ENCODE assay signal across 36 mouse cellular contexts in genomic region chr13:119808937-119809336, GRCm38 (mm10). TPM values are rescaled to one million over a fixed set of nuclear protein-coding genes. Genes with fewer than 3 reads are reported as not detected.
DNase-seq lines count a peak whose midpoint lies in the region; ATAC-seq and TF ChIP-seq lines count a peak whose summit lies in the region.
"Had no signal": no experiment of that assay in that cellular context is flagged by ENCODE, and none has a peak within 500 bp of the region (broad histone marks: within the 10 kb centered on the region; RNA-seq: fewer than 3 reads in every experiment).

No protein-coding gene starts in this region.

- no peak overlapping the region for H3K27ac ChIP-seq in lung, postnatal 0 days (ENCODE audit: low read length)
- H3K27ac ChIP-seq: forebrain, embryonic 10.5 days; forebrain, embryonic 13.5 days; heart, adult 2 months; heart, embryonic 10.5 days; heart, embryonic 13.5 days; hindbrain, embryonic 14.5 days; hindbrain, postnatal 0 days had no signal

- TF ChIP-seq CTCF in lung, postnatal 0 days (IDR thresholded peaks at IDR 0.05): no peak

- H3K4me1 ChIP-seq in lung, postnatal 0 days (ENCODE audit: insufficient read depth, low read depth, low read length): no peaks in the 10 kb centered on the region
- H3K4me1 ChIP-seq: forebrain, embryonic 10.5 days; forebrain, embryonic 13.5 days; heart, embryonic 10.5 days; heart, embryonic 13.5 days had no signal

- H3K36me3 ChIP-seq in lung, postnatal 0 days (ENCODE audit: insufficient read depth, low read length): no peaks in the 10 kb centered on the region
- H3K36me3 ChIP-seq: forebrain, embryonic 10.5 days; G1E; heart, embryonic 10.5 days; heart, embryonic 13.5 days had no signal

- no peak for ATAC-seq in lung, postnatal 0 days
- ATAC-seq in common myeloid progenitor, adult 5-6 weeks (replicated peaks; ENCODE audit: low read depth, poor library complexity, severe bottlenecking): peak; percentile 80
- ATAC-seq in megakaryocyte progenitor cell, adult 5-6 weeks (replicated peaks; ENCODE audit: poor library complexity): peak; percentile 91
- ATAC-seq: forebrain, embryonic 13.5 days; forebrain, embryonic 16.5 days; hindbrain, postnatal 0 days; Patski had no signal

- WGBS in lung, postnatal 0 days: 71% methylated on average over 2 of the region's 2 CpGs

- H3K9ac ChIP-seq in lung, postnatal 0 days (replicated peaks; ENCODE audit: low read depth): no peak overlapping the region
- H3K9ac ChIP-seq: forebrain, embryonic 13.5 days; heart, embryonic 13.5 days; hindbrain, embryonic 14.5 days had no signal

- peak; percentile 79 for DNase-seq in heart, adult 11 months
- no peak for DNase-seq in heart, adult 18-20 months
- DNase-seq in lung, postnatal 0 days (ENCODE audit: low spot score): peak; percentile 8
- no peak for DNase-seq in lung, adult 18-20 months
- no peak for DNase-seq in kidney, postnatal 25 days
- no peak for DNase-seq in yolk sac, embryonic 10.5 days (ENCODE audit: low spot score)
- DNase-seq: adrenal gland, postnatal 10 days; adrenal gland, postnatal 36 days; B cell, adult 2 months; cerebellum, adult 11 months; cerebellum, adult 2 months; cerebellum, adult 9-11 months; cerebellum, postnatal 36 days; gastrocnemius, postnatal 10 days; gastrocnemius, postnatal 36 days; heart, adult 2 months; heart, postnatal 14 days; heart, postnatal 4 days had no signal

- no peak overlapping the region for H3K4me3 ChIP-seq in lung, postnatal 0 days (ENCODE audit: low read depth, low read length)
- H3K4me3 ChIP-seq: forebrain, embryonic 10.5 days; forebrain, embryonic 13.5 days; heart, adult 2 months; heart, embryonic 10.5 days; heart, embryonic 13.5 days had no signal

- H3K4me2 ChIP-seq in lung, postnatal 0 days (replicated peaks; ENCODE audit: low read depth, low read length): no peak overlapping the region
- H3K4me2 ChIP-seq: forebrain, embryonic 13.5 days; heart, embryonic 13.5 days; hindbrain, embryonic 14.5 days had no signal

- H3K9me3 ChIP-seq in lung, postnatal 0 days (ENCODE audit: low read length): no peaks in the 10 kb centered on the region
- H3K9me3 ChIP-seq: forebrain, embryonic 10.5 days; forebrain, embryonic 13.5 days; G1E; heart, embryonic 10.5 days; heart, embryonic 13.5 days had no signal

- H3K27me3 ChIP-seq in lung, postnatal 0 days (replicated peaks; ENCODE audit: insufficient read depth, low read length): no peaks in the 10 kb centered on the region
- H3K27me3 ChIP-seq: CH12.LX; forebrain, embryonic 13.5 days; heart, embryonic 13.5 days; Patski had no signal

- no peak for TF ChIP-seq EP300 in lung, postnatal 0 days (IDR thresholded peaks at IDR 0.05)

RNA-seq across cellular contexts. Expression of gene Zfp131, which starts 18.2 kb away (rescaled TPM):
- 10 to 100 TPM; 19.6 to 19.8 TPM for total RNA-seq in heart, adult 18-20 months (2021)
- polyA plus RNA-seq in lung, postnatal 0 days (2015; fragmentation: Nextera tagmentation; extraction: Ambion mirVana): 25.0 and 25.2 TPM in 2 replicates
- total RNA-seq in common myeloid progenitor, adult 5-6 weeks (2017): 51.6 and 74.2 TPM in 2 replicates
- 59.6 and 67.6 TPM in 2 replicates for total RNA-seq in megakaryocyte progenitor cell, adult 5-6 weeks (2015)
- 50.9 and 64.3 TPM in 2 replicates for total RNA-seq in megakaryocyte progenitor cell, adult 5-6 weeks (2017)

RNA-seq across cellular contexts. Expression of gene AF067063, which starts 21.1 kb away (rescaled TPM):
- total RNA-seq in heart, adult 18-20 months (2021): not detected
- not detected in 2 replicates for polyA plus RNA-seq in lung, postnatal 0 days (2015; fragmentation: Nextera tagmentation; extraction: Ambion mirVana)
- not detected in 2 replicates for total RNA-seq in common myeloid progenitor, adult 5-6 weeks (2017)
- not detected in 2 replicates for total RNA-seq in megakaryocyte progenitor cell, adult 5-6 weeks (2015)
- total RNA-seq in megakaryocyte progenitor cell, adult 5-6 weeks (2017): not detected in 2 replicates
- total RNA-seq: adrenal gland, adult 18-20 months; adrenal gland, postnatal 10 days; adrenal gland, postnatal 36 days; CH12.LX; G1E; gastrocnemius, adult 18-20 months; gastrocnemius, postnatal 10 days; gastrocnemius, postnatal 36 days; heart, adult 2 months; heart, postnatal 14 days; heart, postnatal 4 days had no signal
- polyA plus RNA-seq: cerebellum, adult 2 months; embryonic facial prominence, embryonic 11.5 days; embryonic facial prominence, embryonic 14.5 days; forebrain, embryonic 10.5 days; forebrain, embryonic 13.5 days; forebrain, embryonic 16.5 days; G1E; heart, adult 2 months; heart, embryonic 10.5 days; heart, embryonic 13.5 days; heart, embryonic 16.5 days; hindbrain, embryonic 11.5 days; hindbrain, embryonic 14.5 days; hindbrain, postnatal 0 days; Patski had no signal

RNA-seq across cellular contexts. Expression of gene D13Ertd608e, which starts 26.9 kb away (rescaled TPM):
- total RNA-seq in heart, adult 18-20 months (2021): not detected
- not detected in 2 replicates for polyA plus RNA-seq in lung, postnatal 0 days (2015; fragmentation: Nextera tagmentation; extraction: Ambion mirVana)
- total RNA-seq in common myeloid progenitor, adult 5-6 weeks (2017): not detected in 2 replicates
- not detected in 2 replicates for total RNA-seq in megakaryocyte progenitor cell, adult 5-6 weeks (2015)
- not detected in 2 replicates for total RNA-seq in megakaryocyte progenitor cell, adult 5-6 weeks (2017)
- total RNA-seq: adrenal gland, adult 18-20 months; adrenal gland, postnatal 10 days; adrenal gland, postnatal 36 days; CH12.LX; G1E; gastrocnemius, adult 18-20 months; gastrocnemius, postnatal 10 days; gastrocnemius, postnatal 36 days; heart, adult 2 months; heart, postnatal 14 days; heart, postnatal 4 days; hindbrain, postnatal 0 days had no signal
- polyA plus RNA-seq: cerebellum, adult 2 months; embryonic facial prominence, embryonic 11.5 days; embryonic facial prominence, embryonic 14.5 days; forebrain, embryonic 10.5 days; forebrain, embryonic 13.5 days; forebrain, embryonic 16.5 days; G1E; heart, adult 2 months; heart, embryonic 10.5 days; heart, embryonic 13.5 days; heart, embryonic 16.5 days; hindbrain, embryonic 11.5 days; hindbrain, embryonic 14.5 days; hindbrain, postnatal 0 days; Patski had no signal

RNA-seq across cellular contexts. Expression of gene Nim1k, which starts 53.3 kb away (rescaled TPM):
- 1 to 10 TPM in 1 of 2 experiments, under 1 TPM in 1; 0.98 to 1.4 TPM for total RNA-seq in heart, adult 18-20 months (2021)
- 0.63 and 0.76 TPM in 2 replicates for polyA plus RNA-seq in lung, postnatal 0 days (2015; fragmentation: Nextera tagmentation; extraction: Ambion mirVana)
- total RNA-seq in common myeloid progenitor, adult 5-6 weeks (2017): 1.6 and 2.8 TPM in 2 replicates
- total RNA-seq in megakaryocyte progenitor cell, adult 5-6 weeks (2015): 0.59 and 1.3 TPM in 2 replicates
- 0.50 and 0.54 TPM in 2 replicates for total RNA-seq in megakaryocyte progenitor cell, adult 5-6 weeks (2017)

Comparison
In these comparisons a context has a peak if more than half of its experiments do, and no peak if none do; other contexts are left out.
1. DNase-seq: peak in heart, adult 11 months (single experiment) and lung, postnatal 0 days (single experiment); none in heart, adult 18-20 months (0 of 2), lung, adult 18-20 months (0 of 2), kidney, postnatal 25 days (0 of 2) and yolk sac, embryonic 10.5 days (single experiment).